Mouse (Mus musculus) kidney, embryonic 16.5 days (tissue): ENCODE results near the gene Ass1. TPM values are rescaled to one million over a fixed set of nuclear protein-coding genes. Genes with fewer than 3 reads are reported as not detected.
A peak's percentile ranks its signal among the peaks of the same experiment; 100 is the strongest.

ENCODE experiments used
- ATAC-seq: fragments of 200-750 bp; cut with Nextera tagmentation; 2 replicates; pipeline ENCODE4 v1.8.0; 2017; ENCODE audit warnings: moderate TSS enrichment; ENCODE audit not compliant: low FRiP score, low TSS enrichment
- H3K27ac ChIP-seq: fragments of 300-500 bp; sonication (generic); 2 replicates; pipeline ENCODE4 v1.5.1; 2014; ENCODE audit warnings: low read length
- H3K27me3 ChIP-seq: fragments of 300-500 bp; sonication (generic); 2 replicates; pipeline ENCODE4 v1.6.1; 2014; ENCODE audit warnings: low read length, control low read depth, mixed read lengths; ENCODE audit not compliant: insufficient read depth
- H3K36me3 ChIP-seq: fragments of 300-500 bp; sonication (generic); 2 replicates; pipeline ENCODE4 v1.6.1; 2014; ENCODE audit warnings: low read length, control low read depth, mixed read lengths; ENCODE audit not compliant: insufficient read depth
- H3K4me1 ChIP-seq: fragments of 300-500 bp; sonication (generic); 2 replicates; pipeline ENCODE4 v1.6.1; 2014; ENCODE audit warnings: low read length, control low read depth, mixed read lengths; ENCODE audit not compliant: insufficient read depth
- H3K4me2 ChIP-seq: fragments of 300-500 bp; sonication (generic); replicated peaks from 2 replicates; pipeline ENCODE4 v1.6.1; 2014; ENCODE audit warnings: low read depth, low read length
- H3K4me3 ChIP-seq: fragments of 300-500 bp; sonication (generic); 2 replicates; pipeline ENCODE4 v1.5.1; 2014; ENCODE audit warnings: mild to moderate bottlenecking, low read length
- H3K9ac ChIP-seq: fragments of 300-500 bp; sonication (generic); replicated peaks from 2 replicates; pipeline ENCODE4 v1.6.1; 2014; ENCODE audit warnings: low read length
- H3K9me3 ChIP-seq: fragments of 300-500 bp; sonication (generic); 2 replicates; pipeline ENCODE4 v1.6.1; 2016; ENCODE audit warnings: low read length, control low read depth
- WGBS: fragments of 180-500 bp; shearing (Covaris S2); extraction: QIAGEN DNeasy Blood & Tissue Kit; methylation state at CpG from one replicate; pipeline ENCODE4 v1.1.7; 2014; 5-methylcytosine and 5-hydroxymethylcytosine counted together
- polyA plus RNA-seq: library from polyadenylated mRNA; unstranded; fragments of >200 nt; fragmentation: Nextera tagmentation; extraction: Ambion mirVana; gene quantifications from 2 replicates; pipeline ENCODE4 v1.2.1, GENCODE M21; 2015

Gene Ass1
- polyA plus RNA-seq, 1 experiment from 2014 or later: 164 TPM

- Histone ChIP-seq H3K36me3 (no peaks in the 10 kb centered on the region), H3K27me3 (no peaks in the 10 kb centered on the region), H3K4me3 (no peak overlapping the region), H3K9ac (no peak overlapping the region), H3K4me2 (0 out of 2 replicates have a peak overlapping the region, but pooled peaks have one; percentile 6), H3K27ac (no peak overlapping the region), H3K4me1 (peaks cover 51% of the 10 kb centered on the region), H3K9me3 (no peaks in the 10 kb centered on the region)
- WGBS: 49% methylated on average over 13 of the region's 13 CpGs
- ATAC-seq: no peak
Measured at GRCm38 (mm10) chr2:31495046-31495476, 25.1 kb downstream of the Ass1 start.

GRCm38 (mm10) chr2:31496141-31496540 lies 26.1 kb downstream of the Ass1 start:
- H3K4me3 ChIP-seq: no peak overlapping the region
- H3K4me2 ChIP-seq: no peak overlapping the region
- no peak for ATAC-seq
- no peaks in the 10 kb centered on the region for H3K36me3 ChIP-seq
- no peak overlapping the region for H3K9ac ChIP-seq
- H3K9me3 ChIP-seq: no peaks in the 10 kb centered on the region
- H3K27ac ChIP-seq: no peak overlapping the region
- 25% methylated on average over 1 of the region's 1 CpGs for WGBS
- no peaks in the 10 kb centered on the region for H3K27me3 ChIP-seq
- H3K4me1 ChIP-seq: peaks cover 53% of the 10 kb centered on the region

GRCm38 (mm10) chr2:31497113-31497512 lies 27.1 kb downstream of the Ass1 start:
- H3K4me3 ChIP-seq: no peak overlapping the region
- no peak for ATAC-seq
- H3K9me3 ChIP-seq: no peaks in the 10 kb centered on the region
- 36% methylated on average over 7 of the region's 7 CpGs for WGBS
- no peak overlapping the region for H3K27ac ChIP-seq
- no peak overlapping the region for H3K4me2 ChIP-seq
- H3K27me3 ChIP-seq: no peaks in the 10 kb centered on the region
- H3K36me3 ChIP-seq: no peaks in the 10 kb centered on the region
- peaks cover 60% of the 10 kb centered on the region for H3K4me1 ChIP-seq
- H3K9ac ChIP-seq: no peak overlapping the region

GRCm38 (mm10) chr2:31497635-31498034 lies 27.6 kb downstream of the Ass1 start:
- 47% methylated on average over 19 of the region's 19 CpGs for WGBS
- Histone ChIP-seq H3K4me3 (no peak overlapping the region), H3K36me3 (no peaks in the 10 kb centered on the region), H3K27ac (no peak overlapping the region), H3K4me2 (no peak overlapping the region), H3K4me1 (peaks cover 61% of the 10 kb centered on the region), H3K9ac (no peak overlapping the region), H3K9me3 (no peaks in the 10 kb centered on the region), H3K27me3 (0 out of 2 replicates have a peak, but pooled peaks cover under 1% of the 10 kb centered on the region)
- no peak for ATAC-seq

GRCm38 (mm10) chr2:31499327-31500291 lies 29.6 kb downstream of the Ass1 start:
- Histone ChIP-seq H3K4me3 (no peak overlapping the region), H3K9ac (no peak overlapping the region), H3K4me1 (peaks cover 49% of the 10 kb centered on the region), H3K9me3 (no peaks in the 10 kb centered on the region), H3K36me3 (no peaks in the 10 kb centered on the region), H3K27ac (no peak overlapping the region), H3K4me2 (no peak overlapping the region), H3K27me3 (peaks cover 7% of the 10 kb centered on the region; the same call in 1 of the 2 replicates)
- 35% methylated on average over 21 of the region's 21 CpGs for WGBS
- ATAC-seq: no peak

- Histone ChIP-seq H3K9me3 (no peaks in the 10 kb centered on the region), H3K27me3 (peaks cover 7% of the 10 kb centered on the region; the same call in 1 of the 2 replicates), H3K36me3 (no peaks in the 10 kb centered on the region), H3K9ac (no peak overlapping the region), H3K4me3 (no peak overlapping the region), H3K4me1 (peaks cover 39% of the 10 kb centered on the region), H3K4me2 (no peak overlapping the region), H3K27ac (no peak overlapping the region)
- 67% methylated on average over 22 of the region's 24 CpGs for WGBS
- ATAC-seq: no peak
Measured at GRCm38 (mm10) chr2:31500292-31501204, 30.5 kb downstream of the Ass1 start.

- Histone ChIP-seq H3K4me1 (peaks cover 35% of the 10 kb centered on the region), H3K27ac (no peak overlapping the region), H3K9me3 (no peaks in the 10 kb centered on the region), H3K36me3 (no peaks in the 10 kb centered on the region), H3K27me3 (peaks cover 7% of the 10 kb centered on the region; the same call in 1 of the 2 replicates), H3K4me2 (no peak overlapping the region), H3K9ac (no peak overlapping the region), H3K4me3 (no peak overlapping the region)
- peak; percentile 12; the same call in 1 of the 2 replicates for ATAC-seq
- WGBS: 46% methylated on average over 20 of the region's 20 CpGs
Measured at GRCm38 (mm10) chr2:31501448-31502130, 31.6 kb downstream of the Ass1 start.

GRCm38 (mm10) chr2:31502616-31503522 lies 32.9 kb downstream of the Ass1 start:
- Histone ChIP-seq H3K36me3 (no peaks in the 10 kb centered on the region), H3K27ac (no peak overlapping the region), H3K4me1 (peaks cover 30% of the 10 kb centered on the region), H3K4me2 (no peak overlapping the region), H3K27me3 (peaks cover 7% of the 10 kb centered on the region; the same call in 1 of the 2 replicates), H3K9ac (no peak overlapping the region), H3K4me3 (no peak overlapping the region), H3K9me3 (no peaks in the 10 kb centered on the region)
- no peak for ATAC-seq
- WGBS: 56% methylated on average over 15 of the region's 15 CpGs
